In genomic region chr15:25762306-25762705, GRCm38 (mm10) we compare ENCODE assay signal across 8 mouse cellular contexts.
A peak's percentile ranks its signal among the peaks of the same experiment; 100 is the strongest.
DNase-seq lines count a peak whose midpoint lies in the region; ATAC-seq and TF ChIP-seq lines count a peak whose summit lies in the region.

No protein-coding gene starts in this region.

- peaks cover 84% of the 10 kb centered on the region for H3K36me3 ChIP-seq in C2C12 (ENCODE audit: control insufficient read depth, insufficient read depth)
- H3K36me3 ChIP-seq in liver, embryonic 12.5 days, result 0 out of 2 replicates have a peak, but pooled peaks cover 7% of the 10 kb centered on the region

- H3K4me2 ChIP-seq in liver, embryonic 12.5 days, result no peak overlapping the region

- H3K9me3 ChIP-seq in liver, embryonic 12.5 days (replicated peaks), result no peaks in the 10 kb centered on the region

- DNase-seq in NIH3T3 (ENCODE audit: low read depth), result peak; percentile 75
- DNase-seq in gastrocnemius, adult 8-10 months (ENCODE audit: low spot score in 2 of 2), result peak; percentile 54 to 66
- no peak for DNase-seq in urinary bladder, adult 18-20 months (ENCODE audit: low spot score in 2 of 2)
- no peak for DNase-seq in thymus, postnatal 10 days (ENCODE audit: low spot score in 2 of 2)
- DNase-seq in thymus, adult 18-20 months, result no peak

- peaks cover 15% of the 10 kb centered on the region for H3K79me3 ChIP-seq in C2C12 (ENCODE audit: low read depth)

- no peak for TF ChIP-seq CTCF in C2C12 (IDR thresholded peaks at IDR 0.05; ENCODE audit: control insufficient read depth, insufficient read depth, insufficient read length)

- peaks cover 54% of the 10 kb centered on the region for H3K79me2 ChIP-seq in C2C12 (ENCODE audit: control insufficient read depth, insufficient read depth)

- H3K4me1 ChIP-seq in liver, embryonic 12.5 days, result peaks cover 8% of the 10 kb centered on the region; the same call in 1 of the 2 replicates

- H3K9ac ChIP-seq in liver, embryonic 12.5 days, result no peak overlapping the region

- no peak overlapping the region for H3ac ChIP-seq in C2C12 (ENCODE audit: control insufficient read depth, insufficient read length, low read depth)

- no peak overlapping the region for H3K4me3 ChIP-seq in C2C12 (ENCODE audit: insufficient read depth, poor library complexity, severe bottlenecking)
- H3K4me3 ChIP-seq in liver, embryonic 12.5 days, result no peak overlapping the region

- ATAC-seq in megakaryocyte progenitor cell, adult 5-6 weeks (replicated peaks; ENCODE audit: poor library complexity), result peak; percentile 12; the same call in 1 of the 2 replicates
- no peak for ATAC-seq in liver, embryonic 12.5 days

- no peak overlapping the region for H3K27ac ChIP-seq in liver, embryonic 12.5 days

- H3K27me3 ChIP-seq in C2C12 (ENCODE audit: control insufficient read depth, insufficient read depth, insufficient read length), result no peaks in the 10 kb centered on the region
- no peaks in the 10 kb centered on the region for H3K27me3 ChIP-seq in liver, embryonic 12.5 days (replicated peaks)

- WGBS in liver, embryonic 12.5 days (ENCODE audit: insufficient replicate concordance), result 51% methylated on average over 8 of the region's 8 CpGs

TF ChIP-seq in C2C12, 6 proteins besides CTCF, POLR2A, EP300 and RAD21:
- peak; percentile 4 for TF ChIP-seq CEBPB (IDR thresholded peaks at IDR 0.05; ENCODE audit: low read depth)
- TF ChIP-seq MYOD1 (IDR thresholded peaks at IDR 0.05; ENCODE audit: control insufficient read depth, insufficient read length, low read depth), result peak; percentile 91
- TF ChIP-seq FOSL1 (IDR thresholded peaks at IDR 0.05; ENCODE audit: insufficient read depth, low read length, poor library complexity, severe bottlenecking), result no peak
- TF ChIP-seq USF1 (IDR thresholded peaks at IDR 0.05; ENCODE audit: low read depth), result peak; percentile 70
TF ChIP-seq in C2C12: peak in this region for 3.

Comparison
In these comparisons a context has a peak if more than half of its experiments do, and no peak if none do; other contexts are left out.
1. DNase-seq: peak in NIH3T3 (single experiment) and gastrocnemius, adult 8-10 months (2 of 2); none in urinary bladder, adult 18-20 months (0 of 2), thymus, postnatal 10 days (0 of 2) and thymus, adult 18-20 months (0 of 2).